Mouse (Mus musculus) C2C12 (cell line): ENCODE measurements around the gene Sec31a.

Experiments used
- CTCF ChIP-seq: IDR thresholded peaks from one replicate; pipeline ENCODE4 v1.5.1; 2011; ENCODE audit not compliant: control insufficient read depth, insufficient read depth, insufficient read length
- MAX ChIP-seq: IDR thresholded peaks from one replicate; pipeline ENCODE4 v1.6.1; 2011; ENCODE audit warnings: mild to moderate bottlenecking, control low read depth
- USF1 ChIP-seq: IDR thresholded peaks from one replicate; pipeline ENCODE4 v1.6.1; 2011; ENCODE audit warnings: low read depth, mild to moderate bottlenecking, control low read depth, moderate library complexity

GRCm38 (mm10) chr5:100459468-100459867 lies 43.4 kb upstream of the Sec31a start:
- TF ChIP-seq CTCF, result no peak
- no peak for TF ChIP-seq USF1
- no peak for TF ChIP-seq MAX
